Mouse (Mus musculus) bone marrow, adult 2 months (tissue): ENCODE data around the gene Pdzrn4.

Source experiments
- CTCF ChIP-seq: fragments of 200-500 bp; IDR thresholded peaks from 2 replicates; pipeline ENCODE4 v1.5.1; 2011; ENCODE audit warnings: low read length, control low read depth; ENCODE audit not compliant: control insufficient read depth, insufficient read depth
- POLR2A ChIP-seq: fragments of 200-500 bp; IDR thresholded peaks from 2 replicates; pipeline ENCODE4 v1.6.1; 2011; ENCODE audit warnings: low read depth, mild to moderate bottlenecking, control low read depth, low read length, borderline replicate concordance; ENCODE audit not compliant: control insufficient read depth

DNA sequence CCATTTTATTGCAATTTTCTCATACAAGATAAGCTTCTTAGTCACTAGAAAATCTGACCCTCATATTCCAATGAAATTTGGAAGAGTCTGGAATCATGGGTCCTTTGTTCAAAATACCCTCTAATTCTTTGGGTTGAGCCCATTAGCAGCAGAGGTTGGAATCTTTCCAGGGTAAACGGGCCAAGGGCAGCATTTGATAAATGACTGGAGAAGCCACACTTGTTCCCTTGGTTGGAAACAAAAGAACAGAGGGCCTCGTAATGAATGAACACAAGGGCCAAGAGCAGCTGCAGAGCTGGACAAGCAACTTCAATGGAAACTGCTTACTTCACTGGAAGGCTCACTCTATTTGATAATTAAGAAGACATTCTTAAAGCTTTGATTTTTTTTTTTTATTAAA, 198.0 kb downstream of the Pdzrn4 start:
- TF ChIP-seq CTCF (no peak), POLR2A (no peak)
